Mouse (Mus musculus): ENCODE results near the gene Tmem165. TPM values are rescaled to one million over a fixed set of nuclear protein-coding genes. Genes with fewer than 3 reads are reported as not detected.

Gene Tmem165
- polyA plus RNA-seq, 1 experiment: 36.3 TPM

DNA sequence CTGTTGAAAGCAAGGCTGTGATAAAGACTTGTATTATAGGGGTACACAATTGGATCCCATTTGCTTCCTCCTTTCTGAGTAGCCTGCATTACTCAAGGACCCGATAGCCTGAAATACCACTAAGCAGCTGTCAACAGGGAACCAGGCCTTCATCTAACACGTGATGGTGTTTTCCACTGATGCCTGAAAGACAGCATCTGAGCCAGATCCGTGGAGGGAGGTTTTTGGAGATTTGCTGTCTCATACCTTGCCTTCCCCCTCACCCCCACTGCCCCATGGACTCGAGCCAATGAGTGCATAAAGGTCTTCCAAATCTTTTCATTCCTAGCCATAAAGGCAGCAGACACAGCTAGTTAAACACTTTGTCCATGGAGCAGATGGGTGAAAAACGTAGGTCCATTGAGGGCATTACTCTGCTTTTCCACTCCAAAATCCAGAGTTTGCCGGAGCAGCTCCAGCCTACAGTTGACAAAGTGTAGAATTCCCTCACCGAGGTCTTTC is 44.5 kb upstream of the Tmem165 start:
- H3K79me2 ChIP-seq (ENCODE audit: control insufficient read depth, insufficient read depth): peaks cover 5% of the 10 kb centered on the region
- H3K27me3 ChIP-seq (ENCODE audit: control insufficient read depth, insufficient read depth, insufficient read length): no peaks in the 10 kb centered on the region
- no peak overlapping the region for H3K4me3 ChIP-seq (ENCODE audit: insufficient read depth, poor library complexity, severe bottlenecking)
- H3K36me3 ChIP-seq (ENCODE audit: control insufficient read depth, insufficient read depth): no peaks in the 10 kb centered on the region
- no peak overlapping the region for H3ac ChIP-seq (ENCODE audit: control insufficient read depth, insufficient read length, low read depth)
- TF ChIP-seq CEBPB (IDR thresholded peaks at IDR 0.05; ENCODE audit: low read depth): no peak
- TF ChIP-seq CTCF (IDR thresholded peaks at IDR 0.05; ENCODE audit: control insufficient read depth, insufficient read depth, insufficient read length): no peak
- TF ChIP-seq MAX (IDR thresholded peaks at IDR 0.05): no peak
- TF ChIP-seq FOSL1 (IDR thresholded peaks at IDR 0.05; ENCODE audit: insufficient read depth, low read length, poor library complexity, severe bottlenecking): no peak
- no peak for TF ChIP-seq USF1 (IDR thresholded peaks at IDR 0.05; ENCODE audit: low read depth)
- no peak for TF ChIP-seq MYOD1 (IDR thresholded peaks at IDR 0.05; ENCODE audit: control insufficient read depth, insufficient read length, low read depth)
- no peak for TF ChIP-seq MYOG (IDR thresholded peaks at IDR 0.05; ENCODE audit: control insufficient read depth, extremely low read depth, insufficient read length)
- H3K79me3 ChIP-seq (ENCODE audit: low read depth): no peaks in the 10 kb centered on the region

DNA sequence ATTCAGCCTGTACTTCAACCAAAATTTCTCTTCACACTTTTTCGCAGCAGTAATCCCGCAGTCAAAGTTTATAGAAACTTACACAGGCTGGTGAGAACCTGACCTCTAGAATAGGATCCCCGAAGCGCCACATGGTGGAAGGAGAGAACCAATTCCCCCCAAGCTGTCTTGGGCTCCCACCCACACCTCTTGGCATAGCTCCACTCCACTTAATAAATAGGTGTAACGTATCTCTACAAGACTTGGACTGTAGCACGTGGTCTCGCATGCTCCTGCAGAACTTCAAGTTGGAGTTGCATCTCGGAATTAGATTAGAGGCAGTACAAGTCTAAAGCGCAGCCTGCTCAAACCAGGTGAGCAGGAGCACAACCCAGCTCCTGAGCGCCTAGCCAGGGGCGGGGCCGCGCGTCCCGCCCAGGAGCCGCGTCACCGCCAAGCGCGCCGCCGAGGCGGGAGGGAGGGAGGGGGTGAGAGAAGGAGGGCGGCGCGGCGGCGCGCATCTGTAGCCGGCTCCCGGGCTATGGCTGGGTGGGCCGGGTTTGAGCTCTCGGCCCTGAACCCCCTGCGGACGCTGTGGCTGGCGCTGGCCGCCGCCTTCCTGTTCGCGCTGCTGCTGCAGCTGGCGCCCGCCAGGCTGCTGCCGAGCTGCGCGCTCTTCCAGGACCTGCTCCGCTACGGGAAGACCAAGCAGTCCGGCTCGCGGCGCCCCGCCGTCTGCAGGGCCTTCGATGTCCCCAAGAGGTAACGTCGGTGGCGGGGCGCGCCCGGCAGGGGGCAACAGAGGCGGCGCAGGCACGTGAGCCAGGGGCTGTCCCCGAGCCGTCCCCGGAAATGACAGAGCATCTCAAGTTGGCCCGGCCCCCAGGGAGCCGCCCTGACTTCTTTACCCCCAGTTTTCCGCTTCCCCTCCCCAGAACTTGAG is 43.6 kb upstream of the Tmem165 start, which contains the start of gene Srd5a3:
TSS of gene Srd5a3 (plus strand) at position 464 of the 922 bp plus-strand sequence.
- Histone ChIP-seq H3K79me3 (ENCODE audit: low read depth) (no peaks in the 10 kb centered on the region), H3ac (ENCODE audit: control insufficient read depth, insufficient read length, low read depth) (peak within 1 kb of the TSS; percentile 71), H3K27me3 (ENCODE audit: control insufficient read depth, insufficient read depth, insufficient read length) (no peaks in the 10 kb centered on the region), H3K36me3 (ENCODE audit: control insufficient read depth, insufficient read depth) (no peaks in the 10 kb centered on the region), H3K4me3 (ENCODE audit: insufficient read depth, poor library complexity, severe bottlenecking) (peak within 1 kb of the TSS; percentile 43), H3K79me2 (ENCODE audit: control insufficient read depth, insufficient read depth) (peaks cover 5% of the 10 kb centered on the region)
- TF ChIP-seq MYOG (IDR thresholded peaks at IDR 0.05; ENCODE audit: control insufficient read depth, extremely low read depth, insufficient read length) (no peak), MAX (IDR thresholded peaks at IDR 0.05) (no peak), USF1 (IDR thresholded peaks at IDR 0.05; ENCODE audit: low read depth) (peak; percentile 62), FOSL1 (IDR thresholded peaks at IDR 0.05; ENCODE audit: insufficient read depth, low read length, poor library complexity, severe bottlenecking) (no peak), MYOD1 (IDR thresholded peaks at IDR 0.05; ENCODE audit: control insufficient read depth, insufficient read length, low read depth) (no peak), CTCF (IDR thresholded peaks at IDR 0.05; ENCODE audit: control insufficient read depth, insufficient read depth, insufficient read length) (peak; percentile 79), CEBPB (IDR thresholded peaks at IDR 0.05; ENCODE audit: low read depth) (no peak)

DNA sequence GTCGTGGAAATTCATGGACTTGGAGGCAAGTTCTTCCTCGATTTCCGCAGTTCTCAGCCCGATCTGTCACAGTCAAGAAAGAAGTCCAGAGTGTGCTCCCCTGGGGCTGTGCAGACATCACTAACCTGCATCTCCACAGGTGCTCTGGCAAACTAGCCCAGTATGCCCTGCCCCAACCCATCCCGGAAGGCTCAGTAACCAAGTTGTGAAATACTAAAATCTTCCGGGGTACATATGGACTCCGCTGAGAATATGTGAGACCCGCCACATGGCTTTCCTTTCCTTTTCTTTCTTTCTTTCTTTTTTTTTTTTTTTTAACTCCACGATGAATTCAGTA is 43.0 kb upstream of the Tmem165 start:
- H3K79me2 ChIP-seq (ENCODE audit: control insufficient read depth, insufficient read depth): peaks cover 5% of the 10 kb centered on the region
- peak overlapping the region; percentile 71 for H3ac ChIP-seq (ENCODE audit: control insufficient read depth, insufficient read length, low read depth)
- H3K79me3 ChIP-seq (ENCODE audit: low read depth): no peaks in the 10 kb centered on the region
- TF ChIP-seq MYOG (IDR thresholded peaks at IDR 0.05; ENCODE audit: control insufficient read depth, extremely low read depth, insufficient read length): no peak
- no peak for TF ChIP-seq FOSL1 (IDR thresholded peaks at IDR 0.05; ENCODE audit: insufficient read depth, low read length, poor library complexity, severe bottlenecking)
- no peak for TF ChIP-seq CTCF (IDR thresholded peaks at IDR 0.05; ENCODE audit: control insufficient read depth, insufficient read depth, insufficient read length)
- peak; percentile 32 for TF ChIP-seq CEBPB (IDR thresholded peaks at IDR 0.05; ENCODE audit: low read depth)
- H3K4me3 ChIP-seq (ENCODE audit: insufficient read depth, poor library complexity, severe bottlenecking): peak overlapping the region; percentile 43
- H3K27me3 ChIP-seq (ENCODE audit: control insufficient read depth, insufficient read depth, insufficient read length): no peaks in the 10 kb centered on the region
- no peaks in the 10 kb centered on the region for H3K36me3 ChIP-seq (ENCODE audit: control insufficient read depth, insufficient read depth)

DNA sequence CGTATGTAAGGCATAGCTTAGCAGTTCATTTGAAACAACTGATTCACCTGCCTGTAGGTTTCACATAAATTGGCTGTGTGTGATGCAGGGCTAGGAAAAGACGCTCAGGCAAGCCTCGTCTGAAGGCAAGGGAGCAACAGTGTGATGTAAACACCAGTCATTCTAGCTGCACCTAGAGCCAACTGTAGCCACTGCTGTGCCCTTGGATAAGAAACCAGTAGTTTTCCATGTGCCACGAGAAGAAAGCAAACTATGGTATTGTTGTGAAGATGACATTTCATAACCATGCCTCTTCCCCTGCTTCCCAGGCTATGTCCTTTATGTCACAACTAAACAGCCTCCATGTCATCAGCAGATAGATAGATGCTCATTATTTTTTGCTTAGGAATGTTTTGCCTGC is 40.3 kb upstream of the Tmem165 start:
- Histone ChIP-seq H3K36me3 (ENCODE audit: control insufficient read depth, insufficient read depth) (no peaks in the 10 kb centered on the region), H3K27me3 (ENCODE audit: control insufficient read depth, insufficient read depth, insufficient read length) (no peaks in the 10 kb centered on the region), H3K79me2 (ENCODE audit: control insufficient read depth, insufficient read depth) (peaks cover 5% of the 10 kb centered on the region), H3K4me3 (ENCODE audit: insufficient read depth, poor library complexity, severe bottlenecking) (no peak overlapping the region), H3K79me3 (ENCODE audit: low read depth) (no peaks in the 10 kb centered on the region), H3ac (ENCODE audit: control insufficient read depth, insufficient read length, low read depth) (no peak overlapping the region)
- TF ChIP-seq MYOG (IDR thresholded peaks at IDR 0.05; ENCODE audit: control insufficient read depth, extremely low read depth, insufficient read length): no peak
- TF ChIP-seq CTCF (IDR thresholded peaks at IDR 0.05; ENCODE audit: control insufficient read depth, insufficient read depth, insufficient read length): no peak
- no peak for TF ChIP-seq MAX (IDR thresholded peaks at IDR 0.05)
- TF ChIP-seq USF1 (IDR thresholded peaks at IDR 0.05; ENCODE audit: low read depth): no peak
- no peak for TF ChIP-seq CEBPB (IDR thresholded peaks at IDR 0.05; ENCODE audit: low read depth)
- TF ChIP-seq MYOD1 (IDR thresholded peaks at IDR 0.05; ENCODE audit: control insufficient read depth, insufficient read length, low read depth): no peak
- no peak for TF ChIP-seq FOSL1 (IDR thresholded peaks at IDR 0.05; ENCODE audit: insufficient read depth, low read length, poor library complexity, severe bottlenecking)

DNA sequence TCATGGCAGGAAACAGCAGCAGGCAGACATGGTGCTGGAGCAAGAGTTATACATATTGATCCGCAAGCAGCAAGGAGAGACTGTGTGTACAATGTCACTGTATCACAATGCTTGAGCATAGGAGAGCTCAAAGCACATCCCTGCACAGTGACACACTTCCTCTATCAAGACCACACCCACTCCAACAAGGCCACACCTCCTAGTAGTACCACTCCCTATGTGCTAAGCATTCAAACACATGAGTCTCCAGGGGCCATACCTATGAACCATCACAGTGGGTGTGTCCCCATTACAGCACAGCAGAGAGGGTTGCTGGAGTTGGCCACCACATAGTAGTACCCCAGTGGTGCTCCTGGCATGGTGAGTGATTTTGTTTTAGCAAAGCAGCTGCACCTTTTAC is 37.3 kb upstream of the Tmem165 start:
- no peak overlapping the region for H3ac ChIP-seq (ENCODE audit: control insufficient read depth, insufficient read length, low read depth)
- no peaks in the 10 kb centered on the region for H3K79me3 ChIP-seq (ENCODE audit: low read depth)
- no peaks in the 10 kb centered on the region for H3K36me3 ChIP-seq (ENCODE audit: control insufficient read depth, insufficient read depth)

More for the DNA sequence above, 37.3 kb upstream of the Tmem165 start:
- no peaks in the 10 kb centered on the region for H3K27me3 ChIP-seq (ENCODE audit: control insufficient read depth, insufficient read depth, insufficient read length)
- H3K4me3 ChIP-seq (ENCODE audit: insufficient read depth, poor library complexity, severe bottlenecking): no peak overlapping the region
- peaks cover 2% of the 10 kb centered on the region for H3K79me2 ChIP-seq (ENCODE audit: control insufficient read depth, insufficient read depth)
- TF ChIP-seq MYOD1 (IDR thresholded peaks at IDR 0.05; ENCODE audit: control insufficient read depth, insufficient read length, low read depth): no peak
- TF ChIP-seq MAX (IDR thresholded peaks at IDR 0.05): no peak
- no peak for TF ChIP-seq MYOG (IDR thresholded peaks at IDR 0.05; ENCODE audit: control insufficient read depth, extremely low read depth, insufficient read length)
- TF ChIP-seq CEBPB (IDR thresholded peaks at IDR 0.05; ENCODE audit: low read depth): no peak
- TF ChIP-seq USF1 (IDR thresholded peaks at IDR 0.05; ENCODE audit: low read depth): no peak
- no peak for TF ChIP-seq CTCF (IDR thresholded peaks at IDR 0.05; ENCODE audit: control insufficient read depth, insufficient read depth, insufficient read length)
- no peak for TF ChIP-seq FOSL1 (IDR thresholded peaks at IDR 0.05; ENCODE audit: insufficient read depth, low read length, poor library complexity, severe bottlenecking)
